Mouse (Mus musculus): ENCODE measurements around the gene Pigk.

Pigk gene

GRCm38 (mm10) chr3:152841264-152841663 lies 127.4 kb downstream of the Pigk start:
- in situ Hi-C loops (cut with MboI, MseI) = no loop called here

DNA sequence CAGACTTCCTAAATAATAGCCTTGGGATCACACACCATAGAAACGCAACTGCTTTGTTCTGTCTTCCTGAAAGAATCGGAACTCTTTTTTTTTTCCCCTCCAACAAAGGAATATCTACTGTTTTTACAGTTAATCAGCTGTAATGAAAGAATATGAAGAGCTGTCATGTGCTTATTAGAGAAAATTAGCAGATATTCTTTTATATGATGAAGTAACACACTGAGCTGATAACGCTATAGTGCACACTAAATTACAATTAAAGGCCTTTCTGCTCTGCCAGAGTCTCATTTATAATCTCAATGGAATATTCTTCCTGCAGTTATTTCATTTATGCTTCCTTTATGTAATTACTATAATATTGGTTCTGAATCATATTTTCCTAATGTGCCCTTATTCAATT lies 128.7 kb downstream of the Pigk start:
- in situ Hi-C loops (cut with MboI, MseI) = no loop called here

DNA sequence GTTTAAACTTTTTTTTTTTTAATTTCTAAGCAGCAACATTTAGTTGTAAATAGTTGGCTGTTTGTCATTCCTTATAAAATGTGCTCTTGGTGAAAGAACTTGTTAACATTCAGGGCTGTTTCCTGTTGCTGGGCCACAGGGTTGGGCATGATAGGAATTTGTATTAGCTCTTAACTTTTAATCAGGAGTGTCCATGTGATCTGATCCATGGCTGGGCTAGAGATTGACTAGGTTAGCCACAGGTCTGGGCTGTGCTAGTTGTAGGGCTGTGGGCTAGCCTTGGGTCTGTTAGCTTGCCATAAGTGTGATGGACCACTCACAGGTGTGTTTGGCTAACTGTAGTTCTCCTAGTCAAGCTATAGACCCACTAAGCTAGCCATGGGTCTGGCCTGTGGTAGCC lies 130.0 kb downstream of the Pigk start:
- in situ Hi-C loops (cut with MboI, MseI) = no loop called here

GRCm38 (mm10) chr3:152855006-152855614 lies 141.2 kb downstream of the Pigk start:
- in situ Hi-C loops (cut with MboI, MseI) = no loop called here

GRCm38 (mm10) chr3:152856095-152856494 lies 142.2 kb downstream of the Pigk start:
- in situ Hi-C loops (cut with MboI, MseI) = no loop called here

- in situ Hi-C loops (cut with MboI, MseI) = loop anchor here (10.0 kb wide), 1 partner anchor 473 kb away; no protein-coding TSS in a partner anchor
These were observed 147.6 kb downstream of the Pigk start for GRCm38 (mm10) chr3:152861450-152861849.

GRCm38 (mm10) chr3:152861978-152862377 lies 148.1 kb downstream of the Pigk start:
- in situ Hi-C loops (cut with MboI, MseI) = loop anchor here (10.0 kb wide), 1 partner anchor 473 kb away; no protein-coding TSS in a partner anchor

GRCm38 (mm10) chr3:152866035-152866965 lies 152.4 kb downstream of the Pigk start:
- in situ Hi-C loops (cut with MboI, MseI) = loop anchor here (10.0 kb wide), 1 partner anchor 469 kb away; no protein-coding TSS in a partner anchor

DNA sequence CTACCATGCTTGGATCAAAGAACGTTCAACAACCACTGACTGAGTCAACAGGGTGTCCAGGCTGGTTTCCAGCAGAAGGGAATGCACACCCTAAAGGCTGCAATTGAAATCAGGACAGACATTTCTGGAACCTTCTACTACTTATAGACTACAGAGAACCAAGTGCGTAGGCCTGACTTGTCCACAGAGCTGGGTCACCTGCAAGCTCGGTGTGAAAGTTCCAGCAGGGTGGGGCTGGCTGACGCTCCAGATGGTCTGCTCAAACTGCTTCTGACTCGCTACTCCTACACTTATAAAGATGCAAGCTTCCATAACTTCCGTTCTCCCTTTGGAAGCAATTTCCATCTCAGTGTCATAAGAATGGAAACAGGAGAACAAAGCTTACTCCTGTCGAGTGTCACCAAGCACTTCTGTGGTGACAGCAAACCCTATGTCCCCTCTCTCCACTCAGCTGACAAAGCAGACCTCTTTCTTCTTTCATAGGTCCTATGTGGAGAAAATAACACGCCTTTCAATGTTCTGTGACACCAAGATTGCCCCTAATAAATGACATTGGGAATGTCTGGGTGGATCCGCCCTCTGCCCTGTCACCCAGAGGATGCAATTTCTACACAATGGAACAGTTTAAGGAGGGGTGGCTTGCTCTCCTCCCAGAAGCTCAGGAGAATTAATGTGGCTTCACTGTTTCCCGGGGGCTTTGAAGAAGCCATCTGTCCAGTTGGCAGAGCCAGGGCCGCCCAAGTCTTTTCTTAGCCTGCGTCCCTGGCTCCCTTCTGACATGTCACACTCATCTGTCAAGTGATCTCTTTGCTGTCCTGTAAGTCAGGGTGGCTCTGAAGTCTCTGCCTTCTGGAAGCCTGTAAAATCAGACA lies 154.0 kb downstream of the Pigk start:
- in situ Hi-C loops (cut with MboI, MseI) = loop anchor here (10.0 kb wide), 1 partner anchor 467 kb away; no protein-coding TSS in a partner anchor

DNA sequence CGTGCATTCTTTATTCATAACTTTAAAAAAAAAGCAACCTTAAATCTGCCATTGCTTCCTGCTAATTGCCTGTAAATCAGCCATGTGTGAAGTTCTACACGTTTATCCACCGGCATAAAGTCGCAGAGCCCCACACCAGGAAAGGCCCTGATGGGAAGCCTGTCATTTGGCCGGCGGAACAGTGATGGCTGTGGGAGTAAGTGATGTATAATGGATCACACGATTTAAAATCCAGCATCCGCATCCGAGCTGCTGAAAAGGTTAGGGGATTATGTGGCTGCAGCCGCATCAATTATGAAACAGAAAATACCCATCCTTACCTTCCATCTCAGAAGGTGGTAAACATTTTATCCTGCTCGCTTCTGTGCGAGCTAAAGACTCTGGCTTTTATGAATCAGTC lies 158.2 kb downstream of the Pigk start:
- in situ Hi-C loops (cut with MboI, MseI) = loop anchor here (5.0 kb wide), 1 partner anchor 100 kb away; no protein-coding TSS in a partner anchor

DNA sequence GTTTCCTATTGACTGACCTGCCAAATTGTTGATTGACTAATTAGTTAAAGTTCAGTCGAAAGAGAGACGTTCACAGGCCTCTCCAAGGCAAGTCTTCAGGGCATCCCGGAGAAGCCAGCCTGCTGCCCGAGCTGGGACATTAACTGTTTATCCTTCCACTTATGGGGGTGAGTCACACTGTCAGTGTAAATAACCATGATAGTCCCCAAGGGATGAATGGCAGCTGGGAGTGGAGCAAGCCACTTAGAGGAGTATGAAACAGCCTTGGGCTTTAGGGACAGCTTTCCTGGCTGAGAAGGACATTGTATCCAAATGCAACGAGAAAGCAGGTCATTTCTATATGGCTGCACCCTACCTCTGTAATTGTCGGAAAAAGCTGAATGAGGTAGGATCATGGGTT lies 158.7 kb downstream of the Pigk start:
- in situ Hi-C loops (cut with MboI, MseI) = loop anchor here (5.0 kb wide), 1 partner anchor 100 kb away; no protein-coding TSS in a partner anchor

DNA sequence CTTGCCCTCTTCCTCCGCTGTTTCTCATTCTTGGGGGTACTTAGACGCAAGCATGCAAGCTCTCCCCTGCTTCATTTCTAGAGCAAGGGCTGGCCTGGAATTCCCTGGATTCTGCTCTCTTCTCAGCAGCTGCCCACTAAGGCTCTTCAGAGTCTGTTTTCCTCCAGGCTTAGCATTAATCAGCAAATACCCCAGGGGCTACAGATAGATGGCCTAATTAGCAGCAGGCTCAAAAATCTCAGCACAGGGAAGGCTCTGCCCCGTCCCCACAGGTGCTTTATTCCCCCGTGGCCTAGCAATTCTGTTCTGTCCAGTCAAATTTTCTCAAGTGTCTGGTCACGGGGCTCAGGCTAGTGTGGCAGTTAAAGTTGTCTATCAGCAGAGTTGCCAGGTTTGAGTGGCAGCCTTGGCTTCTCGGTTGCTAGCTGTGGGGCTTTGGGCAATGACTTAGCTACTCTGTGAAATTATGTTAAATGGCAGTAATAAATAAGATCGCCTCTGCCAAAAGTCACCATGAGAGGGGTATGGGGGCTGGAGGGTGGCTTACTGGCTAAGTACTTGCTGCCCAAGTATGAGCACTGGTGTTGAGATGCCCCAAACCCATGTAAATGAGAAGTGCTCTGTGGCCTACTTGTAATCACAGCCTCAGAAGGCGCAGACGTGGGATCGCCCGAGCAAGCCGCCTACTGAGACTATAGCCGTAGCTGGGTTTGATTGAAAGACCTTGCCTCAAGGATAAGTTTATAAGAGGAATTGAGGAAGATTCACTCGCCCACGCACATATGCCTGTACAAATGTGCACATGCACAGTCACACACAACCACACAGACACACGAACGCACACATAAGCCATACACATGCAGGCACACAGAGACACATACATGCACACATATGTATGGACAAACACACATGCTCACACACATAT lies 160.8 kb downstream of the Pigk start:
- in situ Hi-C loops (cut with MboI, MseI) = loop anchor here (5.0 kb wide), 1 partner anchor 98 kb away; no protein-coding TSS in a partner anchor

GRCm38 (mm10) chr3:152875723-152876290 lies 161.9 kb downstream of the Pigk start:
- in situ Hi-C loops (cut with MboI, MseI) = no loop called here

GRCm38 (mm10) chr3:152880121-152880835 lies 166.4 kb downstream of the Pigk start:
- in situ Hi-C loops (cut with MboI, MseI) = no loop called here

GRCm38 (mm10) chr3:152881706-152882105 lies 167.8 kb downstream of the Pigk start:
- in situ Hi-C loops (cut with MboI, MseI) = no loop called here

GRCm38 (mm10) chr3:152883556-152883955 lies 169.7 kb downstream of the Pigk start:
- in situ Hi-C loops (cut with MboI, MseI) = no loop called here

DNA sequence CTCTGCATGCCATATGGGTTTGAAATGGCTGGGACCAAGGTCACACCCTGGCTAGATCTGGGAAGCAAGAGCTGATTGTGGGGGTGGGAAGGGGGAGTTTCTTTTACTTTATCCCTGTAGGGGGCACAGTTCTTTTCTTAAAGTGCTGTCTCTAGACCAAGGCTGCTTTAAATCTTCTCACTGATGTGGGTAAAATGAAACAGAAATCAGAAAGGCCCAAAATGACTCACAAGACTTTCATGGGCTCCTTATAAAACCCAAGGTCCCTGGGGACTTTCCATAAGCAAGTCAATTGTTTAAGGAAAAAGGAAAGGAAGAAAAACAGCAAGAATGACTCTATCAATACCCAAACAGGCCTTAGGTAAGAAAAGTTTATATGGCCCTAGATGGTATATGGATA lies 172.8 kb downstream of the Pigk start:
- in situ Hi-C loops (cut with MboI, MseI) = no loop called here

GRCm38 (mm10) chr3:152888116-152888515 lies 174.2 kb downstream of the Pigk start:
- in situ Hi-C loops (cut with MboI, MseI) = no loop called here

DNA sequence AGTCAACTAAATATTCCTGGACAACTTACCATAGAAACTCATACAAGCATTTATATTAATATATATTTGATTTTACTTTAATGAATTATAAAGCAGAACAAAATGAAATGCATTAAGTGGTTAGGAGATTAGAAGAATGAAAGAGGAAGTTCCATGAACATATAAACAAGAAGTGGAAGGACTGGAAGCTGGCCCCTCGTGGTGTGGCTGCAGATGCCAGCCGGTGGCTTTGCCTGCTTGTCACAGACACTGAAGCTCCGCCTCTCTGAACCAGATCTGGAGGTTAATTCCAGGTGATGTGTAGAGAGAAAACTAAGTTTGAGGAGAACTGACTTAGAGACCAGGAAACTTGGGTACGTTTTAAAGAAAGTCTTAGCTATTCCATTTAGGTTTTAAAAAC lies 181.0 kb downstream of the Pigk start:
- in situ Hi-C loops (cut with MboI, MseI) = no loop called here
